Mouse (Mus musculus): ENCODE results near the gene Nfib. TPM values are rescaled to one million over a fixed set of nuclear protein-coding genes. Genes with fewer than 3 reads are reported as not detected.

Nfib gene
- polyA plus RNA-seq, 1 experiment from 2014 or later = 13.3 TPM

DNA sequence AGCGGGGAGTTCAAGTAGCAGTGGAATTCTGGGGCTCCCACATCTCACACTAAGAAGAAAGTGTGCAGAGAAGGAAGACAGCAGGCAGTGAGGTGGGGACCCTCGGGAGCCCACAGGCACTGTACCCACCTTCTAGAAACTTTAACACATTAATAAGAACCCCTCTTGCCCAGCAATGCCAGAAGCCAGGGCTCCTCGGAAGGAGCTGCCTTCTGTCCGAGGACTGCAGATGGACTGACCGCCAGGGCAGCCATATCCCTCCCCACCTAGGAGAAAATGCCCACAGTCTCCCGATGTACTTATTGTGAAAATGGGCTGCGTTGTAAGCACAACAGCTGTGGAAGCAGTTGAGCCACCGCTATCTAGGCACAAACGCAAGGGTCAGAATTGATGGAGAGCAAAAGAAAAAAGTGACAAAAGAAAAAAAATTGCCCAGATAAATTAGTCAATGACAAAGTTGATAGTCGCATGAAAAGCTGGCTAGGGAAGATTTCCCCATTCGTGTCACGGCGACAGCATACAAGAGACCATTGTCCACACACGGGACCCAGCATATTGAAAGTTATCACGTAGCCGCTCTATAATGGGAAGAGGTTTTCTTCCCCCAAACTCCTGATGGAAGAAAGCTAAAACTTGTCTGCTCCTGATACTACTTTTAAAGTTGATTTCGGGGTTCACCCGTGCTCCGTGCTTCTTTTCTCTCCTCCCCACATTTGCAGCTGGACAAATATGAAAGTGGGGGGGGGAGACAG lies 1.3 kb downstream of the Nfib start:
- no peak overlapping the region for H3K4me3 ChIP-seq (replicated peaks; ENCODE audit: low read depth, low read length)
- H3K4me2 ChIP-seq (ENCODE audit: low read length) = no peak overlapping the region
- H3K27me3 ChIP-seq (ENCODE audit: insufficient read depth, low read length) = no peaks in the 10 kb centered on the region
- H3K4me1 ChIP-seq (replicated peaks; ENCODE audit: insufficient read depth, low read length) = no peaks in the 10 kb centered on the region
- H3K9me3 ChIP-seq (replicated peaks; ENCODE audit: low read length) = no peaks in the 10 kb centered on the region
- ATAC-seq (replicated peaks; ENCODE audit: low FRiP score, low read depth) (no peak), DNase-seq (ENCODE audit: low spot score) (no peak)
- no peak overlapping the region for H3K9ac ChIP-seq (ENCODE audit: low read depth, low read length)
- H3K27ac ChIP-seq = no peak overlapping the region
- WGBS = 88% methylated on average over 19 of the region's 19 CpGs
- no peak for TF ChIP-seq CTCF (IDR thresholded peaks at IDR 0.05; ENCODE audit: low read depth)
- H3K36me3 ChIP-seq (ENCODE audit: insufficient read depth, low read length) = no peaks in the 10 kb centered on the region

DNA sequence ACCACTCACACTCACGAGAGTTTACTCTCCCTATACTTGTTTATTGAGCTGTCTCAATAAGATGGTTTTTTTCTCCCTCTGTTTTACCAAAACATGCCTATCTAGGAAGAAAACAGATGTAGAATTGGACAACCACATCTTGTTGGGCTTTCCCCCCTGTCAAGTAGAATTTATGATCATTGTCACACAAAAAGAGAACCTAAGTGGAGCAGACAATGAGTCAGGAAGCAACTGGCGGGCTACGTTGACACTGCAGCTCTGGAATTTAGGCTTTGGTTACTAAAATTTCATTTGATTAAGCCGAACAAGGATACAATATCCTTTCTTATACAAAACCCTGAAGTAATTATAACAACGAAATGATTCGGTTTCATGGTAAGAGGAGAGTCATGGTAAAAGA lies 2.7 kb downstream of the Nfib start:
- no peak overlapping the region for H3K4me3 ChIP-seq (replicated peaks; ENCODE audit: low read depth, low read length)
- 35% methylated on average over 6 of the region's 6 CpGs for WGBS
- no peaks in the 10 kb centered on the region for H3K36me3 ChIP-seq (ENCODE audit: insufficient read depth, low read length)
- no peak for ATAC-seq (replicated peaks; ENCODE audit: low FRiP score, low read depth)
- DNase-seq (ENCODE audit: low spot score) = no peak
- H3K4me2 ChIP-seq (ENCODE audit: low read length) = no peak overlapping the region
- H3K27ac ChIP-seq = no peak overlapping the region
- H3K4me1 ChIP-seq (replicated peaks; ENCODE audit: insufficient read depth, low read length) = no peaks in the 10 kb centered on the region
- H3K9ac ChIP-seq (ENCODE audit: low read depth, low read length) = no peak overlapping the region
- no peaks in the 10 kb centered on the region for H3K27me3 ChIP-seq (ENCODE audit: insufficient read depth, low read length)
- no peak for TF ChIP-seq CTCF (IDR thresholded peaks at IDR 0.05; ENCODE audit: low read depth)
- no peaks in the 10 kb centered on the region for H3K9me3 ChIP-seq (replicated peaks; ENCODE audit: low read length)

DNA sequence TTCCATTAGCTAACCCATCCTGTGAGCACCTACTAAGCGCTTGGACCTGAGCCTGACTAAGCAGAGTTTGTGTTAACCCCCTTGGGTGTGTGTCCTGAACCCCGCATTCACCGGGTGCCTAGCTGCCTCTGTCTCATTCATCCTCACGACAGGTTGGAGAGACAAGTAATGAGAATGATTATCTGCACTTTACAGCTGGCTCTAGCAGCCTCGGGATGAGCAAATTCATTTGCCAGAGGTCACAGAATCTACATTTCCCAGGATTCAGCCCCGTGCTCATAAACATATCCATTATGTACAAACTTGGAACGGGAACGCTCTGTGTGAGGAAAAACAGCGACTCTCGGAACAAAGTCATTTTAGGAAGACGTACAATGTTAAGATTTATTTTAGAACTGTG lies 6.0 kb downstream of the Nfib start:
- TF ChIP-seq CTCF (IDR thresholded peaks at IDR 0.05; ENCODE audit: low read depth) = no peak
- H3K36me3 ChIP-seq (ENCODE audit: insufficient read depth, low read length) = no peaks in the 10 kb centered on the region
- no peaks in the 10 kb centered on the region for H3K27me3 ChIP-seq (ENCODE audit: insufficient read depth, low read length)
- DNase-seq (ENCODE audit: low spot score) (peak; percentile 27), ATAC-seq (replicated peaks; ENCODE audit: low FRiP score, low read depth) (no peak)
- no peaks in the 10 kb centered on the region for H3K9me3 ChIP-seq (replicated peaks; ENCODE audit: low read length)
- no peaks in the 10 kb centered on the region for H3K4me1 ChIP-seq (replicated peaks; ENCODE audit: insufficient read depth, low read length)
- H3K9ac ChIP-seq (ENCODE audit: low read depth, low read length) = no peak overlapping the region
- H3K4me2 ChIP-seq (ENCODE audit: low read length) = no peak overlapping the region
- no peak overlapping the region for H3K4me3 ChIP-seq (replicated peaks; ENCODE audit: low read depth, low read length)
- WGBS = 62% methylated on average over 11 of the region's 11 CpGs
- H3K27ac ChIP-seq = no peak overlapping the region

DNA sequence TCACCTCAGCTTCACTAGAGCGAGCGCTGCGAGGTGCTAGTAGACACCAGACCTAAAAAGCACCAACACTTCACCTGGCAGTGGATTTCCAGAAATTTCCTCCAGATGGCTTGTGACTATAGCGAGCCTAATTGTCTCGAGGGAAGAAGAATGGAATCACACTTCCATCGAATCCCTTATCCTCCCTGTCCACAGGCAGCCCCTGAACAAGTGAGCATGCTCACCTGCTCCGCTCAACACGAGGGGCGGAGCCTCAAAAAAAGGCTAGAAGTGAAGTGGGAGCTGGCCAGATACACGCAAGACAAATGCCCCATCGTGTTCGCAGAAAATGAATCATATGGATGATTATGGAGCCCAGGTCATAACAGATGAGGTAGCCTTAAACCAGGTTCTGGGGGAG lies 6.9 kb downstream of the Nfib start:
- no peak overlapping the region for H3K4me2 ChIP-seq (ENCODE audit: low read length)
- no peaks in the 10 kb centered on the region for H3K9me3 ChIP-seq (replicated peaks; ENCODE audit: low read length)
- H3K27me3 ChIP-seq (ENCODE audit: insufficient read depth, low read length) = no peaks in the 10 kb centered on the region
- no peak overlapping the region for H3K4me3 ChIP-seq (replicated peaks; ENCODE audit: low read depth, low read length)
- no peak overlapping the region for H3K9ac ChIP-seq (ENCODE audit: low read depth, low read length)
- no peak for ATAC-seq (replicated peaks; ENCODE audit: low FRiP score, low read depth)
- H3K4me1 ChIP-seq (replicated peaks; ENCODE audit: insufficient read depth, low read length) = no peaks in the 10 kb centered on the region
- no peak overlapping the region for H3K27ac ChIP-seq
- 86% methylated on average over 12 of the region's 12 CpGs for WGBS
- no peak for TF ChIP-seq CTCF (IDR thresholded peaks at IDR 0.05; ENCODE audit: low read depth)
- no peak for DNase-seq (ENCODE audit: low spot score)
- no peaks in the 10 kb centered on the region for H3K36me3 ChIP-seq (ENCODE audit: insufficient read depth, low read length)

DNA sequence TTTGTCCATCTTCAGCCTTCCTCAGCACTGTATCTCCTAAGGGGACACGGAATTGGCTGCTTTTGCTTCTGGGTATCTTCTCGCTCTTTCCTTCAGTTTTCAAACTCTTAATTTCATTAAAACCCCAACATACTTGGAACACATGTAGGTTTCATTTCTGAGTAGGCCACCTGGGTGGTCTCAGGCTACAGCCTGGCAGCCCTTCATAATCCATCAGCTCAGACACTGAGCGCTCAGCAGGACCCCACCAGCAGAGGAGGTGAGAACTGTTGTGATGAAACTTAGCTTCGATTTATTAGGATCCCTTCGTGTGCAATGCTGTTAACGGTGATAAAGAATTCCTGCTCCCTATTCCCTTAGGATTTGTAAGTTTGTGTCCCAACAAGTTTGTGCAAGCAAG lies 8.4 kb downstream of the Nfib start:
- no peaks in the 10 kb centered on the region for H3K36me3 ChIP-seq (ENCODE audit: insufficient read depth, low read length)

DNA sequence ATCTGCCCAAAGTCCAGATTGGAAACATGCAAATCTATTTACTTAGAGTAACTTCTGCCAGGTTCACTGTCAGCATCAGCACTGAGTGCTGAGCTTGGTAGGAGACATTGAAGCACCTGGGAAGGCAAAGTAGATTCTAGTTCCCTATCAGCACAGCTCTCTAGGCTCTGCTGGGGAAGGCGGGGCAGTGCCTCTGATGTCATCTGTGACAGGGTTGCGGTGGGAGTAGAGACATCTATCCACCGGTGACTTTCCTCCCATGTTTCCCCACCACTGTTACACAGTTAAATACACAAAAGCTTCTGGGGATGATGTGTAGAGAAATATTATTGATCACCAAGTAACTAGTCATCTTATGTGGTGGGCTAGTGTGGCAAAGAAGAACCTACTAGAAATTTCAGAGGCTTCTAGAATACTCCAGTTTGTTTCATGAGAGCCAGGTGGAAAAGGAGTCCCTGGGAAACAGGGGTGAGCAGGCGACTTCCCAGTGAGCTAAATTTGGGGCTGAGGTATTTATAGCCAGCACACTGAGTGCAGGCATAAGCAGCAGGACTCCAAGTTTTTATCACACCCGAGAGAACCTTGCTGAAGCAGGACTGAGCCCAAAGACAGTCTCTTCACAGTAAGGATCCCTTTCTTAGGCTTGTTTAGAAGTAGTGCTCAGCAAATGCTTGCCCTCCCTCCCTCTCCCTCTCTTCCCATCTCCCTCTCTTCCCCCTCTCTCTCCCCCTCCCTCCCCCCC lies 9.6 kb downstream of the Nfib start:
- Histone ChIP-seq H3K27ac (no peak overlapping the region), H3K9me3 (replicated peaks; ENCODE audit: low read length) (no peaks in the 10 kb centered on the region), H3K4me1 (replicated peaks; ENCODE audit: insufficient read depth, low read length) (no peaks in the 10 kb centered on the region), H3K36me3 (ENCODE audit: insufficient read depth, low read length) (no peaks in the 10 kb centered on the region), H3K4me3 (replicated peaks; ENCODE audit: low read depth, low read length) (no peak overlapping the region), H3K27me3 (ENCODE audit: insufficient read depth, low read length) (no peaks in the 10 kb centered on the region), H3K4me2 (ENCODE audit: low read length) (no peak overlapping the region), H3K9ac (ENCODE audit: low read depth, low read length) (no peak overlapping the region)
- 62% methylated on average over 5 of the region's 5 CpGs for WGBS
- ATAC-seq (replicated peaks; ENCODE audit: low FRiP score, low read depth) = no peak
- TF ChIP-seq CTCF (IDR thresholded peaks at IDR 0.05; ENCODE audit: low read depth) = no peak
- no peak for DNase-seq (ENCODE audit: low spot score)

More for the DNA sequence above, 8.4 kb downstream of the Nfib start:
- no peak for DNase-seq (ENCODE audit: low spot score)
- no peak overlapping the region for H3K9ac ChIP-seq (ENCODE audit: low read depth, low read length)
- no peaks in the 10 kb centered on the region for H3K9me3 ChIP-seq (replicated peaks; ENCODE audit: low read length)
- no peak overlapping the region for H3K4me3 ChIP-seq (replicated peaks; ENCODE audit: low read depth, low read length)
- no peak for ATAC-seq (replicated peaks; ENCODE audit: low FRiP score, low read depth)
- TF ChIP-seq CTCF (IDR thresholded peaks at IDR 0.05; ENCODE audit: low read depth) = no peak
- H3K27me3 ChIP-seq (ENCODE audit: insufficient read depth, low read length) = no peaks in the 10 kb centered on the region
- H3K4me1 ChIP-seq (replicated peaks; ENCODE audit: insufficient read depth, low read length) = no peaks in the 10 kb centered on the region
- H3K4me2 ChIP-seq (ENCODE audit: low read length) = no peak overlapping the region
- 66% methylated on average over 6 of the region's 6 CpGs for WGBS
- no peak overlapping the region for H3K27ac ChIP-seq

Data from kidney, postnatal 0 days (tissue).